Mouse (Mus musculus) ES-CJ7 (cell line): ENCODE measurements around the gene Nkx2-3.
A peak's percentile ranks its signal among the peaks of the same experiment; 100 is the strongest.

ENCODE experiments used
- DNase-seq: peaks from one replicate; pipeline ENCODE4 v3.0.0; 2011; ENCODE audit warnings: low read depth, low spot score

Gene Nkx2-3

GRCm38 (mm10) chr19:43618505-43619030 is 6.4 kb downstream of the Nkx2-3 start:
- no peak for DNase-seq

GRCm38 (mm10) chr19:43619916-43620479 is 7.9 kb downstream of the Nkx2-3 start:
- DNase-seq = no peak

- DNase-seq = peak; percentile 74
These were observed 11.8 kb downstream of the Nkx2-3 start for GRCm38 (mm10) chr19:43623913-43624312.

GRCm38 (mm10) chr19:43626160-43626559 is 14.0 kb downstream of the Nkx2-3 start:
- no peak for DNase-seq

GRCm38 (mm10) chr19:43627345-43627744 is 15.2 kb downstream of the Nkx2-3 start:
- DNase-seq = peak; percentile 63

GRCm38 (mm10) chr19:43629088-43629487 is 17.0 kb downstream of the Nkx2-3 start:
- DNase-seq = no peak

GRCm38 (mm10) chr19:43630466-43631251 is 18.5 kb downstream of the Nkx2-3 start:
- DNase-seq = peak; percentile 93

- no peak for DNase-seq
These were observed 29.7 kb downstream of the Nkx2-3 start for GRCm38 (mm10) chr19:43641833-43642232.

- DNase-seq = no peak
These were observed 30.7 kb downstream of the Nkx2-3 start for GRCm38 (mm10) chr19:43642843-43643242.

GRCm38 (mm10) chr19:43645508-43645907 is 33.4 kb downstream of the Nkx2-3 start:
- DNase-seq = no peak

- DNase-seq = no peak
These were observed 34.7 kb downstream of the Nkx2-3 start for GRCm38 (mm10) chr19:43646852-43647251.

GRCm38 (mm10) chr19:43647261-43647660 is 35.1 kb downstream of the Nkx2-3 start:
- no peak for DNase-seq

- no peak for DNase-seq
These were observed 36.2 kb downstream of the Nkx2-3 start for GRCm38 (mm10) chr19:43648343-43648742.

GRCm38 (mm10) chr19:43651241-43651785 is 39.2 kb downstream of the Nkx2-3 start:
- DNase-seq = no peak

GRCm38 (mm10) chr19:43655735-43656492 is 43.8 kb downstream of the Nkx2-3 start:
- peak; percentile 86 for DNase-seq

- no peak for DNase-seq
These were observed 47.5 kb downstream of the Nkx2-3 start for GRCm38 (mm10) chr19:43659632-43660031.

- DNase-seq = no peak
These were observed 48.6 kb downstream of the Nkx2-3 start for GRCm38 (mm10) chr19:43660774-43661173.

- peak; percentile 80 for DNase-seq
These were observed 50.2 kb downstream of the Nkx2-3 start for GRCm38 (mm10) chr19:43662176-43662967.

GRCm38 (mm10) chr19:43663471-43663870 is 51.3 kb downstream of the Nkx2-3 start:
- DNase-seq = no peak
